Mouse (Mus musculus) C2C12 (cell line): Measurements from ENCODE around the gene Pbx1.

Experiments used
- CEBPB ChIP-seq: IDR thresholded peaks from one replicate; pipeline ENCODE4 v1.6.1; 2011; ENCODE audit warnings: low read depth, mild to moderate bottlenecking, control low read depth, moderate library complexity
- CTCF ChIP-seq: IDR thresholded peaks from one replicate; pipeline ENCODE4 v1.5.1; 2011; ENCODE audit not compliant: control insufficient read depth, insufficient read depth, insufficient read length
- USF1 ChIP-seq: IDR thresholded peaks from one replicate; pipeline ENCODE4 v1.6.1; 2011; ENCODE audit warnings: low read depth, mild to moderate bottlenecking, control low read depth, moderate library complexity

DNA sequence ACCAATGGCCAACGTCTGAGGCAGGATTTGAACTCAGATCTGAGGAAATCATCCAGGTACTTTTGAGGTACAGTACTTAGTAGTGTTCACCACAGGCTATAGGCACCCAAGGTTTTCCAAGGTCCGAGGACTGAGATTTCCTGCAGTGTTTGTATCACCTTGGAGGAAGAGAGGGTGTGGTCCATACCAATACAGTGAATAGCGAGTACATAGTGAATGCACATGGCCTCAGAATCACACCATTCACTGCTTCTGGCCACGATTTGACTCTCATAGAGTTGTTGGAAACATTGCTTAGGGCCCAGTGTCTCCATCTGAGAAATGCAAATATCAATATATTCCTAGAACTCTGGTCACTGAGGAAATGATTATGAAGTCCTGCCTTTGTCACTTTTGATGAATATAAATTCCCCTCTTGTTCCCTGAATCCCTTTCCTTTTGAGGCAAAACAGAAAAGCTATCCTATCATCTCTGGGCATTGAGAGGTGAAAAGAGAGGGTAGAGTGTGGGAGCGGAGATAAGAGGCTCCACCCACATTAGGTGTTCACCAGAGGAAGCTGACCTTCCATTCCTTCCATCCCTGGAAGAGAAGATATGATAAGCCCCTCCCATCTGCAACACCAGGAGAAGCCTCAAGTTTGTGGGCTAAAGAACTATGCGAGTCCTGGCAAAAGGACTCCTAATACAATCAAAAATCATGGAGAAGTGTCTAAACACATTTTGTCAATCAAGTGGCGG, 119.2 kb downstream of the Pbx1 start:
- no peak for TF ChIP-seq CTCF
- TF ChIP-seq CEBPB: no peak
- TF ChIP-seq USF1: no peak
